Mouse (Mus musculus) MEL-GATA-1-ER (cell line): Measurements from ENCODE around the gene Slc29a4.

Experiments
- DNase-seq: peaks from one replicate; pipeline ENCODE4 v3.0.0-alpha.2; 2012; ENCODE audit warnings: low read depth; ENCODE audit errors: extremely low read depth

Slc29a4 gene

GRCm38 (mm10) chr5:142731916-142732315, 39.6 kb downstream of the Slc29a4 start:
- no peak for DNase-seq

- no peak for DNase-seq
These were observed 47.6 kb downstream of the Slc29a4 start for GRCm38 (mm10) chr5:142739941-142740340.

GRCm38 (mm10) chr5:142747026-142747629, 54.8 kb downstream of the Slc29a4 start:
- peak; percentile 30 for DNase-seq

GRCm38 (mm10) chr5:142750173-142750572, 57.9 kb downstream of the Slc29a4 start:
- DNase-seq: peak; percentile 44

- DNase-seq: no peak
These were observed 59.9 kb downstream of the Slc29a4 start for GRCm38 (mm10) chr5:142752241-142752640.

GRCm38 (mm10) chr5:142759786-142760185, 67.5 kb downstream of the Slc29a4 start:
- DNase-seq: no peak

- DNase-seq: no peak
These were observed 69.1 kb downstream of the Slc29a4 start for GRCm38 (mm10) chr5:142761326-142761983.

GRCm38 (mm10) chr5:142762082-142762807, 69.9 kb downstream of the Slc29a4 start:
- no peak for DNase-seq

- no peak for DNase-seq
These were observed 72.0 kb downstream of the Slc29a4 start for GRCm38 (mm10) chr5:142764306-142764705.

- DNase-seq: no peak
These were observed 72.6 kb downstream of the Slc29a4 start for GRCm38 (mm10) chr5:142764889-142765288.

- no peak for DNase-seq
These were observed 74.4 kb downstream of the Slc29a4 start for GRCm38 (mm10) chr5:142766708-142767107.

GRCm38 (mm10) chr5:142767937-142768336, 75.6 kb downstream of the Slc29a4 start:
- DNase-seq: no peak

- no peak for DNase-seq
These were observed 76.3 kb downstream of the Slc29a4 start for GRCm38 (mm10) chr5:142768352-142769267.

- no peak for DNase-seq
These were observed 77.3 kb downstream of the Slc29a4 start for GRCm38 (mm10) chr5:142769641-142770040.

- DNase-seq: no peak
These were observed 78.7 kb downstream of the Slc29a4 start for GRCm38 (mm10) chr5:142771034-142771433.

- DNase-seq: no peak
These were observed 79.7 kb downstream of the Slc29a4 start for GRCm38 (mm10) chr5:142771964-142772363.
